In genomic region chr8:108696631-108697410, GRCm38 (mm10) we compare ENCODE assay signal across 8 mouse cellular contexts.
DNase-seq lines count a peak whose midpoint lies in the region; ATAC-seq and TF ChIP-seq lines count a peak whose summit lies in the region.

No protein-coding gene starts in this region.

- peaks cover 28% of the 10 kb centered on the region; the same call in 1 of the 2 replicates for H3K27me3 ChIP-seq in lung, postnatal 0 days (replicated peaks; ENCODE audit: insufficient read depth, low read length)
- H3K27me3 ChIP-seq in forebrain, embryonic 15.5 days, result peaks cover 80% of the 10 kb centered on the region
- peaks cover 46% of the 10 kb centered on the region for H3K27me3 ChIP-seq in limb, embryonic 14.5 days (ENCODE audit: control insufficient read depth, insufficient read depth, low read length)
- H3K27me3 ChIP-seq in stomach, embryonic 15.5 days (replicated peaks), result peaks cover 26% of the 10 kb centered on the region

- TF ChIP-seq POLR2A in limb, embryonic 14.5 days (IDR thresholded peaks at IDR 0.05; ENCODE audit: borderline replicate concordance, extremely low read depth, insufficient read depth, insufficient read length), result no peak

- peak overlapping the region; percentile 31; the same call in 1 of the 2 replicates for H3K4me3 ChIP-seq in lung, postnatal 0 days (ENCODE audit: low read depth, low read length)
- H3K4me3 ChIP-seq in forebrain, embryonic 15.5 days, result no peak overlapping the region; the same call in 1 of the 2 replicates
- H3K4me3 ChIP-seq in limb, embryonic 14.5 days (replicated peaks; ENCODE audit: low read length), result peak overlapping the region; percentile 37
- H3K4me3 ChIP-seq in stomach, embryonic 15.5 days (replicated peaks), result peak overlapping the region; percentile 36

- DNase-seq in lung, postnatal 0 days (ENCODE audit: low spot score), result peak; percentile 4
- no peak for DNase-seq in lung, postnatal 36 days
- peak; percentile 4 for DNase-seq in limb, embryonic 14.5 days (ENCODE audit: low spot score)
- DNase-seq in layer of hippocampus, postnatal 25 days (ENCODE audit: extremely low spot score in 1 of 2, low spot score in 1 of 2), result no peak
- DNase-seq in right cerebral cortex, postnatal 10 days (ENCODE audit: low spot score in 2 of 2), result no peak
- no peak for DNase-seq in thymus, postnatal 10 days (ENCODE audit: low spot score in 2 of 2)

- 0 out of 2 replicates have a peak overlapping the region, but pooled peaks have one; percentile 8 for H3K9ac ChIP-seq in lung, postnatal 0 days (replicated peaks; ENCODE audit: low read depth)
- H3K9ac ChIP-seq in forebrain, embryonic 15.5 days (replicated peaks), result no peak overlapping the region
- peak overlapping the region; percentile 55 for H3K9ac ChIP-seq in limb, embryonic 14.5 days (ENCODE audit: low read depth, low read length, severe bottlenecking)
- H3K9ac ChIP-seq in stomach, embryonic 15.5 days, result no peak overlapping the region

- peaks cover 4% of the 10 kb centered on the region; the same call in 1 of the 2 replicates for H3K4me1 ChIP-seq in lung, postnatal 0 days (ENCODE audit: insufficient read depth, low read depth, low read length)
- H3K4me1 ChIP-seq in forebrain, embryonic 15.5 days, result peaks cover 35% of the 10 kb centered on the region
- H3K4me1 ChIP-seq in limb, embryonic 14.5 days (ENCODE audit: control insufficient read depth, insufficient read depth, low read length), result peaks cover 45% of the 10 kb centered on the region
- H3K4me1 ChIP-seq in stomach, embryonic 15.5 days, result peaks cover 41% of the 10 kb centered on the region

- no peak for TF ChIP-seq EP300 in lung, postnatal 0 days (IDR thresholded peaks at IDR 0.05)

- TF ChIP-seq CTCF in lung, postnatal 0 days (IDR thresholded peaks at IDR 0.05), result no peak

- peak overlapping the region; percentile 55; the same call in 1 of the 2 replicates for H3K4me2 ChIP-seq in lung, postnatal 0 days (replicated peaks; ENCODE audit: low read depth, low read length)
- H3K4me2 ChIP-seq in forebrain, embryonic 15.5 days (replicated peaks), result peak overlapping the region; percentile 14; the same call in 1 of the 2 replicates
- H3K4me2 ChIP-seq in limb, embryonic 14.5 days (replicated peaks; ENCODE audit: low read depth, low read length, severe bottlenecking), result peak overlapping the region; percentile 65
- peak overlapping the region; percentile 77 for H3K4me2 ChIP-seq in stomach, embryonic 15.5 days

- H3K27ac ChIP-seq in lung, postnatal 0 days (ENCODE audit: low read length), result 0 out of 2 replicates have a peak overlapping the region, but pooled peaks have one; percentile 5
- H3K27ac ChIP-seq in forebrain, embryonic 15.5 days (replicated peaks), result no peak overlapping the region; the same call in 1 of the 2 replicates
- peak overlapping the region; percentile 75 for H3K27ac ChIP-seq in limb, embryonic 14.5 days (replicated peaks; ENCODE audit: low read depth, low read length)
- no peak overlapping the region for H3K27ac ChIP-seq in stomach, embryonic 15.5 days

- no peaks in the 10 kb centered on the region for H3K36me3 ChIP-seq in lung, postnatal 0 days (ENCODE audit: insufficient read depth, low read length)
- H3K36me3 ChIP-seq in forebrain, embryonic 15.5 days, result no peaks in the 10 kb centered on the region
- H3K36me3 ChIP-seq in limb, embryonic 14.5 days (ENCODE audit: control insufficient read depth, insufficient read depth, low read length), result no peaks in the 10 kb centered on the region
- no peaks in the 10 kb centered on the region for H3K36me3 ChIP-seq in stomach, embryonic 15.5 days

- 13% methylated on average over 27 of the region's 27 CpGs for WGBS in lung, postnatal 0 days
- 2% methylated on average over 27 of the region's 27 CpGs for WGBS in forebrain, embryonic 15.5 days
- WGBS in limb, embryonic 14.5 days, result 3% methylated on average over 27 of the region's 27 CpGs
- WGBS in stomach, embryonic 15.5 days, result 18% methylated on average over 27 of the region's 27 CpGs

- H3K9me3 ChIP-seq in lung, postnatal 0 days (ENCODE audit: low read length), result no peaks in the 10 kb centered on the region
- no peaks in the 10 kb centered on the region for H3K9me3 ChIP-seq in forebrain, embryonic 15.5 days
- H3K9me3 ChIP-seq in limb, embryonic 14.5 days (ENCODE audit: control insufficient read depth, low read length), result no peaks in the 10 kb centered on the region
- H3K9me3 ChIP-seq in stomach, embryonic 15.5 days, result no peaks in the 10 kb centered on the region

- no peak for ATAC-seq in lung, postnatal 0 days
- ATAC-seq in forebrain, embryonic 15.5 days (replicated peaks), result no peak
- no peak for ATAC-seq in limb, embryonic 14.5 days (ENCODE audit: low FRiP score, low read depth)
- no peak for ATAC-seq in stomach, embryonic 15.5 days (ENCODE audit: insufficient read depth, low FRiP score, low read depth)

Comparison
In these comparisons a context has a peak if more than half of its experiments do, and no peak if none do; other contexts are left out.
1. DNase-seq: peak in lung, postnatal 0 days (single experiment) and limb, embryonic 14.5 days (single experiment); none in lung, postnatal 36 days (single experiment), layer of hippocampus, postnatal 25 days (0 of 2), right cerebral cortex, postnatal 10 days (0 of 2) and thymus, postnatal 10 days (0 of 2).
2. H3K27ac ChIP-seq: peak in lung, postnatal 0 days (single experiment) and limb, embryonic 14.5 days (single experiment); none in forebrain, embryonic 15.5 days (single experiment) and stomach, embryonic 15.5 days (single experiment).
3. H3K4me2 ChIP-seq: peak in every context shown above with its lines; median percentile 77 in stomach, embryonic 15.5 days; 65 in limb, embryonic 14.5 days; 55 in lung, postnatal 0 days; 14 in forebrain, embryonic 15.5 days.
4. H3K9ac ChIP-seq: peak in lung, postnatal 0 days (single experiment) and limb, embryonic 14.5 days (single experiment); none in forebrain, embryonic 15.5 days (single experiment) and stomach, embryonic 15.5 days (single experiment).